Mouse (Mus musculus): ENCODE data around the gene Lrrc2. TPM values are rescaled to one million over a fixed set of nuclear protein-coding genes. Genes with fewer than 3 reads are reported as not detected.

Lrrc2 gene
- polyA plus RNA-seq, 1 experiment from 2014 or later: 1.5 TPM

- no peaks in the 10 kb centered on the region for H3K9me3 ChIP-seq (replicated peaks)
- ATAC-seq (ENCODE audit: low FRiP score): no peak
- H3K4me2 ChIP-seq: no peak overlapping the region
- no peak overlapping the region for H3K4me3 ChIP-seq (replicated peaks)
- no peak overlapping the region for H3K9ac ChIP-seq (replicated peaks)
- no peaks in the 10 kb centered on the region for H3K36me3 ChIP-seq
- 91% methylated on average over 8 of the region's 8 CpGs for WGBS
- no peak overlapping the region for H3K27ac ChIP-seq (replicated peaks)
- no peaks in the 10 kb centered on the region for H3K27me3 ChIP-seq (replicated peaks)
- H3K4me1 ChIP-seq: no peaks in the 10 kb centered on the region
These were observed 12.3 kb downstream of the Lrrc2 start for GRCm38 (mm10) chr9:110963566-110964115.

GRCm38 (mm10) chr9:110965062-110965909 lies 13.9 kb downstream of the Lrrc2 start:
- ATAC-seq (ENCODE audit: low FRiP score): no peak
- Histone ChIP-seq H3K27me3 (replicated peaks) (no peaks in the 10 kb centered on the region), H3K9ac (replicated peaks) (no peak overlapping the region), H3K36me3 (no peaks in the 10 kb centered on the region), H3K4me1 (no peaks in the 10 kb centered on the region), H3K27ac (replicated peaks) (no peak overlapping the region), H3K4me3 (replicated peaks) (no peak overlapping the region), H3K4me2 (no peak overlapping the region), H3K9me3 (replicated peaks) (no peaks in the 10 kb centered on the region)
- WGBS: 91% methylated on average over 22 of the region's 22 CpGs

- WGBS: 71% methylated on average over 2 of the region's 2 CpGs
- Histone ChIP-seq H3K36me3 (no peaks in the 10 kb centered on the region), H3K4me2 (no peak overlapping the region), H3K27me3 (replicated peaks) (no peaks in the 10 kb centered on the region), H3K4me1 (no peaks in the 10 kb centered on the region), H3K9ac (replicated peaks) (no peak overlapping the region), H3K27ac (replicated peaks) (no peak overlapping the region), H3K4me3 (replicated peaks) (no peak overlapping the region), H3K9me3 (replicated peaks) (no peaks in the 10 kb centered on the region)
- no peak for ATAC-seq (ENCODE audit: low FRiP score)
These were observed 14.5 kb downstream of the Lrrc2 start for GRCm38 (mm10) chr9:110965910-110966231.

DNA sequence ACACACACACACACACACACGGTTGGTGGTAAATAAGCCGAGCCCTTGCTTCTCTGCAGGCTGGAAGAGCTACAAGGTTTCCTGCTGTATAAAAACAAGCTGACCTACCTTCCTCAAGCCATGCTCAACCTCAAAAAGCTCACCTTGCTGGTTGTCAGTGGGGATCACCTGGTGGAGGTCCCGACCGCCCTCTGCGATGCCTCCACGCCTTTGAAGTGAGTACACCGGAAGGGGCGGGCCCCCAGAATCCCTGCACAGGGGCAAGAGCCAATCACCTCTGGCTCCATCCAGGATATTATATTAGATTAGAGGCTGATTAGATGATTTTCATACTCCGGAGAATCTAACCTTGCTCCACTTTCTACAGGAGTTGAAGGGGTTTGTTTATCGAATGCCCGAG lies 28.1 kb downstream of the Lrrc2 start:
- H3K4me2 ChIP-seq: no peak overlapping the region
- no peak overlapping the region for H3K27ac ChIP-seq (replicated peaks)
- no peaks in the 10 kb centered on the region for H3K9me3 ChIP-seq (replicated peaks)
- ATAC-seq (ENCODE audit: low FRiP score): no peak
- no peaks in the 10 kb centered on the region for H3K4me1 ChIP-seq
- no peak overlapping the region for H3K4me3 ChIP-seq (replicated peaks)
- no peaks in the 10 kb centered on the region for H3K27me3 ChIP-seq (replicated peaks)
- H3K36me3 ChIP-seq: no peaks in the 10 kb centered on the region
- 95% methylated on average over 11 of the region's 11 CpGs for WGBS
- no peak overlapping the region for H3K9ac ChIP-seq (replicated peaks)

DNA sequence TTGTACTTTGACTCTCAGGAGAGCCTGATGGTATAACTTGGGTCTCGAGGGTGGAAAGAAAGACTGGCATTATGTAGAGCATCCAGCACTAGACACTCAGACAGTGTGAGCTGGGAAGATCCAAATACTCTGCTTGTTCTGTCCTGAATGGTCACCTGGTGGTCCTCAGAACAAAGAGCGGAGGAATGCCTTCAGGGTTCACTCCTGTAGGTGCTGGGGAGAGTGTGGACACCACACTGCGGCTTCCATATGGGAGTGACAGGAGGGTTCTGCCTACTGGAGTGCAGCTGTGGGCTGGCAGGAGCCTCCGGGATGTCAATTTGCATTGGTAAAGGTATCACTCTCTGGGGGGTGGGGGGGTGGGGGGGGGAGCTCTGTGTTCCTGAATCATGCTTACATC lies 31.0 kb downstream of the Lrrc2 start:
- Histone ChIP-seq H3K36me3 (no peaks in the 10 kb centered on the region), H3K27ac (replicated peaks) (no peak overlapping the region), H3K4me3 (replicated peaks) (no peak overlapping the region), H3K27me3 (replicated peaks) (no peaks in the 10 kb centered on the region), H3K9ac (replicated peaks) (no peak overlapping the region), H3K4me1 (no peaks in the 10 kb centered on the region), H3K4me2 (no peak overlapping the region), H3K9me3 (replicated peaks) (no peaks in the 10 kb centered on the region)
- 62% methylated on average over 4 of the region's 4 CpGs for WGBS
- no peak for ATAC-seq (ENCODE audit: low FRiP score)

DNA sequence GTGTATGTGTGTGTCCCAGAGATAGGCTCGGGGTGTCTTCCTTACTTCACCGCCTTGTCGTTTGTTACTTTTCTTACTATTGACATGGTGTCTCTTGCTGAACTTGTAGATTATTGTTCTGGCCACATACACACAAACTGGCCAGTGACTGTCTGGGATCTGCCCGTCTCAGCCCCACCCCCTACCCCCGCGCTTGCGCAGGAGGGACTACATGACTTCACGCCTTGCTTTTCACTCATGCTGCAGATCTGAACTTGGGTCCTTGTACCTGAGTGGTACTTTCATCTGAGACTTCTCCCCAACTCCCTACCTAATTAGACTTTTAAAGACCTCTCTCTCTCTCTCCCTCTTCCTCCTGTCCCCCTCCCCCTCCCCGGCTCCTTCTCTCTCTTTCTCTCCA lies 32.8 kb downstream of the Lrrc2 start:
- Histone ChIP-seq H3K36me3 (no peaks in the 10 kb centered on the region), H3K4me2 (no peak overlapping the region), H3K4me1 (no peaks in the 10 kb centered on the region), H3K9me3 (replicated peaks) (no peaks in the 10 kb centered on the region), H3K27me3 (replicated peaks) (no peaks in the 10 kb centered on the region), H3K9ac (replicated peaks) (no peak overlapping the region), H3K4me3 (replicated peaks) (no peak overlapping the region), H3K27ac (replicated peaks) (no peak overlapping the region)
- 93% methylated on average over 9 of the region's 9 CpGs for WGBS
- no peak for ATAC-seq (ENCODE audit: low FRiP score)

- no peak overlapping the region for H3K9ac ChIP-seq (replicated peaks)
- no peak overlapping the region for H3K4me2 ChIP-seq
- H3K36me3 ChIP-seq: no peaks in the 10 kb centered on the region
- WGBS: 94% methylated on average over 5 of the region's 5 CpGs
- H3K4me3 ChIP-seq (replicated peaks): no peak overlapping the region
- H3K27me3 ChIP-seq (replicated peaks): no peaks in the 10 kb centered on the region
- H3K27ac ChIP-seq (replicated peaks): no peak overlapping the region
- ATAC-seq (ENCODE audit: low FRiP score): no peak
- H3K4me1 ChIP-seq: no peaks in the 10 kb centered on the region
- H3K9me3 ChIP-seq (replicated peaks): no peaks in the 10 kb centered on the region
These were observed 34.2 kb downstream of the Lrrc2 start for GRCm38 (mm10) chr9:110985541-110985940.

DNA sequence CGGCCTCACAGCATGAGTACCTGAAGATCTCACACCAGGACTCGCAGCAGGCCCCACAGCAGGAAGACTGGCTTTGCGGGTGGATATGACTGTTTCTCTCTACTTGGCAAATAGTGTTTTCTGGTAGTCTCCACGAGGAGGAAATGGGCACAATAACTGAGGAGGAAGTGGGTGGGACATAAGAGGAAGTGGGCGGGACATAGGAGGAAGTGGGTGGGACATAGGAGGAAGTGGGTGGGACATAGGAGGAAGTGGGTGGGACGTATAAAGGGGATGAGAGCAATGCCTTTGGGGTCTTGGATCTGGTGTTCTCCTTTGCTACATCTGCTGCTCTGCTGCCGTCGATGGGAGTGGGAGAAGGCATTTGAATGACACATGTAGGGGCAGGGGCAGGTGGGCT lies 34.6 kb downstream of the Lrrc2 start:
- Histone ChIP-seq H3K4me2 (no peak overlapping the region), H3K27ac (replicated peaks) (no peak overlapping the region), H3K9ac (replicated peaks) (no peak overlapping the region), H3K27me3 (replicated peaks) (no peaks in the 10 kb centered on the region), H3K9me3 (replicated peaks) (no peaks in the 10 kb centered on the region), H3K4me3 (replicated peaks) (no peak overlapping the region), H3K4me1 (no peaks in the 10 kb centered on the region), H3K36me3 (no peaks in the 10 kb centered on the region)
- ATAC-seq (ENCODE audit: low FRiP score): no peak
- 91% methylated on average over 8 of the region's 8 CpGs for WGBS

DNA sequence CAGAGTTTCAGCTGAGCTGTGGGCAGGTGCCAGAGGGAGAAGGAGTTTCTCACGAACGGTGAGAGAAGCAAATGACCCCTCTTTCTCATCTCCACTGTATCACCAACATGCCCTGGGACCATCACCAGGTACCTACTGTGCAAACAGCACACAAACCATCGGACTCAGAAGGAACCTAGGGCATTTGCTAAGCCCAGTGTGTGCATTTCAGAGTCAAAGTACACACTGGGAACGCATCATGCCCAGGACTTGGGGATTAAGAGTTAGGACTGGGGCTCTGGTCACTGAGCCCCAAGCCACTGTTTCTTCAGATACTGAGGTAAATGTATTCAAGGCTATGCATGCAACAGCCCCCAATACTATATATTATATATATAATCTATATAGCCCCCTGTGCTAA lies 36.0 kb downstream of the Lrrc2 start:
- whole genome bisulfite sequencing: 84% methylated on average over 4 of the region's 4 CpGs
- no peaks in the 10 kb centered on the region for H3K27me3 ChIP-seq (replicated peaks)
- H3K27ac ChIP-seq (replicated peaks): no peak overlapping the region
- no peaks in the 10 kb centered on the region for H3K9me3 ChIP-seq (replicated peaks)
- H3K4me3 ChIP-seq (replicated peaks): no peak overlapping the region
- H3K9ac ChIP-seq (replicated peaks): no peak overlapping the region
- no peaks in the 10 kb centered on the region for H3K36me3 ChIP-seq
- H3K4me1 ChIP-seq: no peaks in the 10 kb centered on the region
- no peak overlapping the region for H3K4me2 ChIP-seq
- ATAC-seq (ENCODE audit: low FRiP score): no peak

GRCm38 (mm10) chr9:110988078-110988477 lies 36.7 kb downstream of the Lrrc2 start:
- Histone ChIP-seq H3K27ac (replicated peaks) (no peak overlapping the region), H3K9ac (replicated peaks) (no peak overlapping the region), H3K4me2 (no peak overlapping the region), H3K36me3 (no peaks in the 10 kb centered on the region), H3K4me3 (replicated peaks) (no peak overlapping the region), H3K4me1 (no peaks in the 10 kb centered on the region), H3K27me3 (replicated peaks) (no peaks in the 10 kb centered on the region), H3K9me3 (replicated peaks) (no peaks in the 10 kb centered on the region)
- ATAC-seq (ENCODE audit: low FRiP score): no peak
- WGBS: 75% methylated on average over 3 of the region's 3 CpGs

DNA sequence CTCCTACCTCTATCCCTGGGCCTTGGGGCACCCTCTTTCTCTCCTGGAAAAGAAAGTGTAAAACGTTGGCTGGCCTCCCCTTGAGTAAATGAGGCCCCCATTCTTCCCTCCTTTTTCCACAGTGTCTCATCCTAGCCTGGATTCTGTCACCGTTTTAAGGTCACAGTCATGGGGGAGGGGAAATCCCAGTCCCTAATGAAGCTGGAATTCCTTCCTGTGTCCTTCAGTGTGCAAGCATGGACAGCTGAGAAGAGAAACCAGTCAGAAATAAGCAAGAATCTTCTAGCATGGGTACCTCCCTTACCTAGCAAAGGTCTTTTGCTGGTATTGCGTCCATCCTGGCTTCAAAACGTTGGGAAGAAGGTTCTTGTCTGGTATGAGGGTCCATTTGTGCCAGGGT lies 37.8 kb downstream of the Lrrc2 start:
- no peaks in the 10 kb centered on the region for H3K27me3 ChIP-seq (replicated peaks)
- ATAC-seq (ENCODE audit: low FRiP score): no peak
- H3K9me3 ChIP-seq (replicated peaks): no peaks in the 10 kb centered on the region
- no peak overlapping the region for H3K4me2 ChIP-seq
- no peak overlapping the region for H3K27ac ChIP-seq (replicated peaks)
- H3K9ac ChIP-seq (replicated peaks): no peak overlapping the region
- H3K36me3 ChIP-seq: no peaks in the 10 kb centered on the region
- no peak overlapping the region for H3K4me3 ChIP-seq (replicated peaks)
- no peaks in the 10 kb centered on the region for H3K4me1 ChIP-seq
- 72% methylated on average over 4 of the region's 4 CpGs for WGBS

- Histone ChIP-seq H3K4me3 (replicated peaks) (no peak overlapping the region), H3K27me3 (replicated peaks) (no peaks in the 10 kb centered on the region), H3K4me2 (no peak overlapping the region), H3K9ac (replicated peaks) (no peak overlapping the region), H3K27ac (replicated peaks) (no peak overlapping the region), H3K4me1 (no peaks in the 10 kb centered on the region), H3K36me3 (no peaks in the 10 kb centered on the region), H3K9me3 (replicated peaks) (no peaks in the 10 kb centered on the region)
- WGBS: 100% methylated on average over 2 of the region's 2 CpGs
- ATAC-seq (ENCODE audit: low FRiP score): no peak
These were observed 38.2 kb downstream of the Lrrc2 start for GRCm38 (mm10) chr9:110989543-110989942.

Data from neural tube, embryonic 15.5 days (tissue).